Mouse (Mus musculus): ENCODE results near the gene Npc1l1.
A peak's percentile ranks its signal among the peaks of the same experiment; 100 is the strongest.

DNA sequence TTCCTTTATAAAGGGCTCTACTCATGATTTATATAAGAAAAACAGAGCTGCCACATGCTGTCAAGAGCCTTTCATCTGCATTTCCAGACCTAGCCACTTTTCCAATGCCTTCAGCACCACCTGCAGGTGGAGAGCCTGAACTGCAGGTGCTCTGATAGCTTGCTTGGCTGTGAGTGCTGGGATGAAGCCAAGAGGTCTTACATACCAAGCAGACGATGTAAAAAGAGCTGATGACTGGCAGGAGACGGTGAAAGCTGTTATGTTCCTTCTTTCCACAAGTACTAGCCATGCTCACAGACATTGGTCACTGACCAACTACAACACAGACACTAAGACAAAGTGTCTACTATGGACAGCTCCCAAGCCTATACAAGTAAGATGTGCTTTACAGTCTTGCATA lies 42.1 kb downstream of the Npc1l1 start:
- TF ChIP-seq CTCF (IDR thresholded peaks at IDR 0.05; ENCODE audit: low read depth) (peak; percentile 96), EP300 (IDR thresholded peaks at IDR 0.05; ENCODE audit: low read depth) (no peak)
